Mouse (Mus musculus): Measurements from ENCODE around the gene Zfr2. TPM values are rescaled to one million over a fixed set of nuclear protein-coding genes. Genes with fewer than 3 reads are reported as not detected.

Zfr2 gene
- total RNA-seq (2021): 1 to 10 TPM; 1.7 to 2.5 TPM
- long read RNA-seq, experiment 1, partial matches to known transcripts: 1 of 5 reads
- long read RNA-seq, experiment 1, other reads (novel, unspliced or antisense): 2 of 5 reads
- long read RNA-seq, experiment 2, partial matches to known transcripts: 0 of 6 reads
- long read RNA-seq, experiment 2, other reads (novel, unspliced or antisense): 4 of 6 reads

DNA sequence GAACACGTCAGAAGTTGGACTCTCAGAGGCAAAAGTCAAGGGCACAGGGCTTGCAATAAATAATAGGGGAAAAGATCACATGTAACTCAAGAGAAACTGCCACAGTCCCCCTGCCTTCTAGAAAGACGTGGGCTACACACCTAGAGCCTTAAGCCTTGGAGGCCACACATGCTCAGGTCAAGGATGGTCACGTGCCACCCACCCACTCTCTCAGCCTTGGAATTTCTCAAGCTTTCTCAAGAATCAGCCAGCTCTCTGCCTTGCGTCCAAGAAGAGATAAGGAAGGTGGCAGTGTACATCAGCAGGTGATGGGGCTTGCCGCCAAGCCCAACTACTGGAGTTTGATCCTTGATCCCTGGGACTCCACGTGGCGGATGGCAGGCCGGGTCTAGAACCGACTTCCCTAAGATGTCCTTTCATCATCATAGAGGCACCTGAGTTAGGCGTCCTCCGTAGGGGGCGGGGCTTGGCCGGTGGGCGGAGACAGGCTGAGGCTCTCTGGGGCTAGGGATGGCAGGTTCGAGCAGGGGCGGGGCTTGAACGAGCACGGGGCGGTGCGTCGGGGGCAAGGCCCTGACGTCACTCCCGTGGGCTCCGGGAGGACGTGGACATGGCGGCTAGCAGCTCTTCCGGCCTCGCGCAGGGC, at the start of gene Zfr2:
Gene Zfr2 (plus strand): TSS at position 576 of the 646 bp plus-strand sequence.
- DNase-seq: peak; percentile 84
- intact Hi-C loops (cut with DNase I; ENCODE audit: low total_unique reads): no loop called here

GRCm38 (mm10) chr10:81183805-81184204, 49.1 kb upstream of the Zfr2 start, which contains the start of gene 4930442H23Rik:
Gene 4930442H23Rik, minus strand, starts transcription at chr10:81183849.
- intact Hi-C loops (cut with DNase I; ENCODE audit: low total_unique reads): no loop called here
- no peak for DNase-seq

- intact Hi-C loops (cut with DNase I; ENCODE audit: low total_unique reads): no loop called here
- DNase-seq: no peak
These were observed 48.2 kb upstream of the Zfr2 start for GRCm38 (mm10) chr10:81184765-81185164.

DNA sequence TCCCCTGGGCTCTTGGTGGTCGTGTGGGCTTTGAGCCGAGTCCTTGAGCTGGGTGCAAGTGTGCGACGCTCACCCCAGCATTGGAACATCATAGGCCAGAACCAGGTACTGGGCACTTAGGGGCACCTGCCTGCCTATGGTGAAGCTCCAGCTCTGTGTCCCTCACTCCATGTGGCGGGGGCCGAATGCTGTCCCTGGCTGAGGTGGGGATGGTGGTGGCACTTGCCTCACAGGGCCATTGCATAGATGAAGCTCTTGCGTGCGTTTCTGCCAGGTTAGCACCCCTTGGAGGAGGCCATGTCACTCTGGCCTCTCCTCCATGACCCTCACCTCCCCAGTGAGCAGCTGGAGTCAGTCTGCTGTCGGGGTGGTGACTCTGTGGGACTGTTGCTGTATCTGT, 45.8 kb upstream of the Zfr2 start:
- intact Hi-C loops (cut with DNase I; ENCODE audit: low total_unique reads): no loop called here
- no peak for DNase-seq

DNA sequence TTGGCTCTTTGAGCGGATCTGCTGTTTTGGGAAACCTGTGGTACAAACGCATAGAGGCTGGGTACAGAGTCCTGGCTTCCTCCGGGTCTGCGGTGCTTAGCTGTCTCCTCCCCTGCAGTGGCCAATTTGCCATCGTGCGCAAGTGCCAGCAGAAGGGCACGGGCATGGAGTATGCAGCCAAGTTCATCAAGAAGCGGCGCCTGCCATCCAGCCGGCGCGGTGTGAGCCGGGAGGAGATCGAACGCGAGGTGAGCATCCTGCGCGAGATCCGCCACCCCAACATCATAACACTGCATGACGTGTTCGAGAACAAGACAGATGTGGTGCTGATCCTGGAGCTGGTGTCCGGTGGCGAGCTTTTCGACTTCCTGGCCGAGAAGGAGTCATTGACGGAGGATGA, 43.1 kb upstream of the Zfr2 start:
- no peak for DNase-seq
- intact Hi-C loops (cut with DNase I; ENCODE audit: low total_unique reads): no loop called here

DNA sequence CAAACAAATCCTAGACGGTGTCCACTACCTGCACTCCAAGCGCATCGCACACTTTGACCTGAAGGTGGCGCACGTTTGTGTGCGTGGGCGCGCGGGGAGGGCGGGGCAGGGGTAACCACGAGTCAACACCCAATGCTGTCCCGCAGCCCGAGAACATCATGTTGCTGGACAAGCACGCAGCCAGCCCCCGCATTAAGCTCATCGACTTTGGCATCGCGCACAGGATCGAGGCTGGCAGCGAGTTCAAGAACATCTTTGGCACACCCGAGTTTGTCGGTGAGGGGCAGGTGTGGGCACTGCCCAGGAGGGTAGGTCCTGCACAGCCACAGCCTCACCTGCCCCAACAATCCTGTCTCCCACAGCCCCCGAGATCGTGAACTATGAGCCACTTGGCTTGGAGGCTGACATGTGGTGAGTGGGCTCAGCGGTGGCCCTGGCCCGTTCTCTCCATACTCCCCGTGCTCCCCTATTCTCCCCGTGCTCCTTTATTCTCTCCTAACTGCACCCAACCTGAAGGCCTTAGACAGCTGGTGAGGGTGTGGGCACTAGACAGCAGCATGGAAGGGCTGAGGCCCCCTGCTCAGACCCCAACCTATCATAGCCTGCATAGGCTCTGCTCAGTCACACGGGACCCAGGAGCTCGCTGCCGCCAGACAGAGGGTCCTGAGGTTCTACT, 42.6 kb upstream of the Zfr2 start:
- intact Hi-C loops (cut with DNase I; ENCODE audit: low total_unique reads): no loop called here
- DNase-seq: no peak

DNA sequence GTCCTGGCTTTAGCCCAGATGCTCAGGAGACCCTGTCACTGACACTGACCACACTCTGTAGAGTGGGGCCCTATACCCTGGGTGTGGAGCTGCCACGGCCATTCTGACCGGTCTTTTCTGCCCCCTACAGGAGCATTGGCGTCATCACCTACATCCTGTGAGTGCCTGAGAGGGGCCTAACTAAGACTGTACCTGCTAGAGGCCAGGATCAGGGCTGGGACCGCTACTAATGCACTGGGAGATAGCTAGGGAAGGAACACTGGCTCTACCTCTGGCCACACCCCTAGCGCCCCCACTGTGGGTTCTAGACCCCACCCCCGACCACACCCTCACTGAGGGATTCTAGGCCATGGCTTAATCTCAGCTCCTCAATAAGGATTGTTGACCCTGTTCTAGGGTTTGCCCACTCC, 42.0 kb upstream of the Zfr2 start:
- no peak for DNase-seq
- intact Hi-C loops (cut with DNase I; ENCODE audit: low total_unique reads): no loop called here

- intact Hi-C loops (cut with DNase I; ENCODE audit: low total_unique reads): no loop called here
- DNase-seq: no peak
These were observed 41.5 kb upstream of the Zfr2 start for GRCm38 (mm10) chr10:81191342-81191982.

- DNase-seq: peak; percentile 82
- intact Hi-C loops (cut with DNase I; ENCODE audit: low total_unique reads): no loop called here
These were observed 40.5 kb upstream of the Zfr2 start for GRCm38 (mm10) chr10:81192270-81192967.

DNA sequence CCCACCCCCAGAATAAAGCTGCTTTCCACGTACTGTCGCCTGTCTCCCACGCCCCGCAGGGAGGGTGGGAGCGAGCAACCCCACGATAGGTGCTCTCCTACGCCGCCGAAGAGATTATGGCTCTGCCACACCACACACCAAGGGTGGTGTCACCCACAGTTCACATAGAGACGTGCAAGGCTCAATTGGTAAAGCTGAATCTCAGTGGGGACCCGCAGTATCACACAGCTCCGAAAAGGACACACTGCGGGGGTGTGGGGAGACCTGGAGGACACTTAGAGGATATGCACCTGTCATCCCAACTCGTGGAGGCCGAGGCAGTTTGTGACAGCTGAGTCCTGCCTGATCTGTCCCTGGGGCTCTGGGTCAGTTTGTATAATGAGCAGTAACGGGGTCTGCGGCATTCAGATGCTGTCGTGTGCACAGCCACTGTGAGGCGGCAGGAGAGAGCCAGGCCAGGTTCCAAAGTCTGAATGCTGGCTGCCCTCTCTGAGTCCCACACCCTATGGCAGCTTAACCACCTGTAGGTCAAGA, 39.9 kb upstream of the Zfr2 start:
- DNase-seq: no peak
- intact Hi-C loops (cut with DNase I; ENCODE audit: low total_unique reads): no loop called here

- peak; percentile 80 for DNase-seq
- intact Hi-C loops (cut with DNase I; ENCODE audit: low total_unique reads): no loop called here
These were observed 38.8 kb upstream of the Zfr2 start for GRCm38 (mm10) chr10:81193991-81194774.

DNA sequence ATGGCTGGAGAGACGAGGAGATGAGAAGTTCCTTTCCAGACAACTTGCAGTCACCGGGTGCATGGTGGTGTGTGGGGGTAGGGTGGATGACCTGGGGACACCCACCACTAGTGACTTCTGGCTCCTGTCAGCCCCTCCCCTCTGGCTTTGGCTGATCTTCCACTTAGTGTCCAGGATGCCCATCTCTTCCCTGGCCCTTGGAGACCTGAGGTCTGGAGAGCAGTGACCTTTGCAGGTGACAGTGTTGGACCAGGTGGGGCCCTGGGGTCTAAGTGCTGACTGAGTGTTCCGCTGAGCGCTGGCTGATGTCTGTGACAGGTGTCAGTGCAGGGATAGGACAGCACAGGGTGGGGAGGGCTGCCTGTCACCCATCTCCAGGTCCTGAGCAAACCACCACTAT, 37.7 kb upstream of the Zfr2 start:
- intact Hi-C loops (cut with DNase I; ENCODE audit: low total_unique reads): no loop called here
- no peak for DNase-seq

- DNase-seq: no peak
These were observed 36.4 kb upstream of the Zfr2 start for GRCm38 (mm10) chr10:81196470-81197065.

DNA sequence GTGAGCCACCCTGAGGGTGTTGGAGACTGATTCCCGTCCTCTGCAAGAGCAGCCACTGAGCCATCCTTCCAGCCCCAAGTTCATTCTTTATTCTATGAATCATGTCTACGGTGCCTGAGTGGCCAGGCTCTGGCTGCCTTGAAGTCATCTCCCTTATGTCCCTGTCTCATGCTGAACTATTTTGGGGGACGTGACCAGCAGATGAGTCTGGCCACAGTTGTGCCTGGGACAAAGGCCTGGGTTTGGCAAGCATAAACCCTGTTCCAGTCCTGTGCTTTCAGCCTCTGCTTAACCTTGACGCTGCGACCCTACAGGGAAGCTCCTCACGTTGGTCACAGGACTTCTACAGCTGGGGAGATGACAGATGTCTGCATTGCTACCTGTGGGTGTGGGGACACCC, 35.6 kb upstream of the Zfr2 start:
- intact Hi-C loops (cut with DNase I; ENCODE audit: low total_unique reads): no loop called here
- no peak for DNase-seq

More at GRCm38 (mm10) chr10:81196470-81197065, 36.4 kb upstream of the Zfr2 start:
- intact Hi-C loops (cut with DNase I; ENCODE audit: low total_unique reads): no loop called here

GRCm38 (mm10) chr10:81198230-81198629, 34.7 kb upstream of the Zfr2 start:
- DNase-seq: no peak
- intact Hi-C loops (cut with DNase I; ENCODE audit: low total_unique reads): no loop called here

GRCm38 (mm10) chr10:81198990-81199389, 34.0 kb upstream of the Zfr2 start:
- DNase-seq: no peak
- intact Hi-C loops (cut with DNase I; ENCODE audit: low total_unique reads): no loop called here

DNA sequence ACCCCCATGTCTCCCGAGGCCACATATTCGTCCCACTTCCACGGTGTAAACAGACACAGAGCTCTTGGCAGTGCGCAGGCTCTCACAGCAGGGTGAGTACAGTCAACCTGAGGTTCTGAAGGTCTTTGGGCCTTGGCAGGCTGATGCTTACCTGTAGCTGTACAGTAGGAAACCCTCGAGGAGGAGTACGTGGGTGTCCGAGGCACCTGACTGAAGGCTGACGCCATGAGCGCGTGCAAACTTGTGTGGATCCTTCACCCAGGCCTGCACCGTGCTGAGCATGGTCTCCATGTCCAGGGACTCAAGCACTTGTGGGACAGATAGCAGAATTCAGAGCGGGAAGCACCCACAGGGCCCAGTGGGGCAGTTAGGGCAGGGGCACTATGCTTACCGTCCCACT, 32.8 kb upstream of the Zfr2 start:
- intact Hi-C loops (cut with DNase I; ENCODE audit: low total_unique reads): no loop called here
- no peak for DNase-seq

DNA sequence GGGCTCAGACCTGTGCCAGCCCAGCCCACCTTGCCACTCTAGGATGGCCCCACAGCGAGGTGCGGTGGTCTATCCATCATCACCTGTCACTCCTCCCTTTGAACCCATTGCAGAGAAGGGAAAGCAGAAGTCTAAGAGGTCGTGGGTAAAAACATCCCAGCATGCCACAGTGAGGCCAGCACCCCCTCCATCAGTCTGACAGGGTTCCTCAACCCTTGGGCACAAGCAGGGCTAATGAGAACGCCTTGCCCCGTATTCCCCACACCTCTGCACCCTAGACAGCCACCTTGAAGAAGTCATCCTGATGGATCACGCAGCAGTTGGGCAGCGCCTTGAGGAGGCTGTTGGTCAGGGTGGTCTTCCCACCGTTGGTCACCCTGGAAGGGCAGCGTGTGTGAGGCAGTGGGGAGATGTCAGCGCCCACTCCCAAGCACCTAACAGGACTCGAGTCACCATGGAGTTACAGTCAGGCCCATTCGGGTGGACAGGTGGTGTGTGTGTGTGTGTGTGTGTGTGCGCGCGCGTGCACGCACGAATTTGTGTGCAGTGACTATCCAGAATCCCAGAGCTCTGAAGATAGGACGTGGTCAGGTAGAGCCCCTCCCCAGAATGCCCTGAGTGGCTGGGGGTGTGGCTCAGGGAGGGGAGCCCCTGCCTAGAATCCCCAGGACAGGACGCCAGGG, 32.2 kb upstream of the Zfr2 start:
- DNase-seq: no peak
- intact Hi-C loops (cut with DNase I; ENCODE audit: low total_unique reads): no loop called here
